Mouse (Mus musculus) bone marrow macrophage, adult 2 months (primary cell): ENCODE results near the gene Ebf1.

Experiments
- CTCF ChIP-seq: IDR thresholded peaks from 2 replicates; pipeline ENCODE4 v1.5.1; 2012; ENCODE audit warnings: low read depth, mild to moderate bottlenecking, low read length, moderate library complexity
- POLR2A ChIP-seq: IDR thresholded peaks from 2 replicates; pipeline ENCODE4 v1.6.1; 2012; ENCODE audit warnings: mild to moderate bottlenecking, low read depth, low read length, borderline replicate concordance

DNA sequence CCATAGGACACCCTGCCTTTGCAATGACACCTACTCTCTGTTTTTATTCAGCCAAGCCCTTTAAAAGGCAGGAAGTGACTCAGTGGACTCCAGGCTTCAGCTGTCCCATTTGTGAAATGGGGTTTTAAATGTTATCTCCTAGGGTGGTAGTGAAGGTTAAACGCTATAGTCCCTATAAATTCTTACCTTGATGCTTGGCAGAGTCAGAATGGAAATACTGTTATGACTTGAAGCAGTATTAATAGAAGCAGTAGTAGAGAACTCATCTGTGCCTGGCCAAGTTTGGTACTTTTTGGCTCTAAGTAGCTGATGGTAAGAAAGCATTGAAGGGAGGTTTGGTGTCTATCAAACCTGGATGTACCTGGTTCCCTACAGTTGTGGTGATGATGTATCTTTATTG lies 19.1 kb downstream of the Ebf1 start:
- no peak for TF ChIP-seq CTCF
- no peak for TF ChIP-seq POLR2A
